Mouse (Mus musculus) T-helper 1 cell (primary cell): ENCODE measurements around the gene Lmo7.

Experiments used
- in situ Hi-C: fragments of 300-600 bp; cut with MboI, MseI; formaldehyde crosslinking; loops from one replicate; pipeline ENCODE4 v1.15.1; 2025; ENCODE audit warnings: high pct_unique_total_duplicates

The Lmo7 gene

GRCm38 (mm10) chr14:101778426-101778825, 48.7 kb downstream of the Lmo7 start:
- in situ Hi-C loops: loop anchor here (5.0 kb wide), 1 partner anchor 64 kb away; no protein-coding TSS in a partner anchor

- in situ Hi-C loops: no loop called here
Observed at GRCm38 (mm10) chr14:101780016-101780415, 50.3 kb downstream of the Lmo7 start.

- in situ Hi-C loops: no loop called here
Observed at GRCm38 (mm10) chr14:101781219-101781618, 51.5 kb downstream of the Lmo7 start.

GRCm38 (mm10) chr14:101781943-101782510, 52.3 kb downstream of the Lmo7 start:
- in situ Hi-C loops: no loop called here

- in situ Hi-C loops: no loop called here
Observed at GRCm38 (mm10) chr14:101784315-101784945, 54.7 kb downstream of the Lmo7 start.

GRCm38 (mm10) chr14:101787903-101788302, 58.1 kb downstream of the Lmo7 start:
- in situ Hi-C loops: loop anchor here (5.0 kb wide), 1 partner anchor 144 kb away; no protein-coding TSS in a partner anchor

GRCm38 (mm10) chr14:101788475-101788874, 58.7 kb downstream of the Lmo7 start:
- in situ Hi-C loops: loop anchor here (5.0 kb wide), 1 partner anchor 144 kb away; no protein-coding TSS in a partner anchor

GRCm38 (mm10) chr14:101794553-101795177, 64.9 kb downstream of the Lmo7 start:
- in situ Hi-C loops: no loop called here

- in situ Hi-C loops: no loop called here
Observed at GRCm38 (mm10) chr14:101797930-101798500, 68.3 kb downstream of the Lmo7 start.

- in situ Hi-C loops: no loop called here
Observed at GRCm38 (mm10) chr14:101798766-101799165, 69.0 kb downstream of the Lmo7 start.

- in situ Hi-C loops: no loop called here
Observed at GRCm38 (mm10) chr14:101801674-101802073, 71.9 kb downstream of the Lmo7 start.

GRCm38 (mm10) chr14:101804119-101804518, 74.4 kb downstream of the Lmo7 start:
- in situ Hi-C loops: no loop called here

GRCm38 (mm10) chr14:101804562-101805327, 75.0 kb downstream of the Lmo7 start:
- in situ Hi-C loops: no loop called here

- in situ Hi-C loops: no loop called here
Observed at GRCm38 (mm10) chr14:101805328-101805697, 75.6 kb downstream of the Lmo7 start.

- in situ Hi-C loops: no loop called here
Observed at GRCm38 (mm10) chr14:101806058-101806457, 76.3 kb downstream of the Lmo7 start.

- in situ Hi-C loops: no loop called here
Observed at GRCm38 (mm10) chr14:101806607-101807006, 76.8 kb downstream of the Lmo7 start.

- in situ Hi-C loops: no loop called here
Observed at GRCm38 (mm10) chr14:101816450-101816849, 86.7 kb downstream of the Lmo7 start.

GRCm38 (mm10) chr14:101822390-101822789, 92.6 kb downstream of the Lmo7 start:
- in situ Hi-C loops: no loop called here

- in situ Hi-C loops: no loop called here
Observed at GRCm38 (mm10) chr14:101822871-101823270, 93.1 kb downstream of the Lmo7 start.

- in situ Hi-C loops: no loop called here
Observed at GRCm38 (mm10) chr14:101829676-101830075, 99.9 kb downstream of the Lmo7 start.

GRCm38 (mm10) chr14:101830116-101830515, 100.4 kb downstream of the Lmo7 start:
- in situ Hi-C loops: no loop called here

GRCm38 (mm10) chr14:101834109-101834508, 104.4 kb downstream of the Lmo7 start:
- in situ Hi-C loops: no loop called here
